Mouse (Mus musculus): ENCODE data around the gene Stox2.
A peak's percentile ranks its signal among the peaks of the same experiment; 100 is the strongest.

The Stox2 gene

DNA sequence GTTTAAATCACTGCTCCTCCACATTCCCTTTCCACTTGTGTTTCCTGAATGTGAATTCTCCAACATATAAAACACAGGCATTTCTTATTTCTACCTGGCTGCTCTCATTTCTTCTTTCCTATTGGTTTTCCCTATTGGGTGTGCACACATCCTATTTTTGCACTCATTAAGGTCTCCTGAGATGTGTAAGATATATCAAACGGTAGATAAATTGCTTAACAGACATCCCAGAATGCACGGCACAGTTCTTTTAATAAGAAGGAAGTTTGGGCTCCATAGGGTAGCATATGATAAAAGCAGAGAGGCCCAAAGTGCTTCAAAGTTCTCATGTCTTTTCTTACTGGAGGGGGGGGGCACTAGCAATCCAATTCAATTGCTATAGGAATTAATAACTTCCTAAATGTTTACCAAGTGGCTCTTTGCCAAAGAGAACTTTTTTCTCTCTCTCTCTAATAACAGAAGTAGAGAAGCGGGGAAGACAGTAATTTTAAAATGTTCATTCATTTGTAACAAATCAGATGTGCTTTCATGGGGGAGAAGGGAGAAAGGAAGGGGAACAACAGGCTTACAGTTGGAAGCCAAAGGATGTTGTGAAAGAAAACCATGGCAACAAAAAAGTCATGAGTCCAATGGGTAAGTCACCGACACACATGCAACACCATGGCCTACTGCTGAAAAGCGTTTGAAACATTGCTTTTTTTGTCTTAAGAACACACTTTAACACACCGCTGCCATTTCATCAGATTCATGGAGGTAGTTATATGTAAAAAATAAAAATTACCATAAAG is 263.2 kb downstream of the Stox2 start:
- DNase-seq (ENCODE audit: low read depth, low spot score): no peak

DNA sequence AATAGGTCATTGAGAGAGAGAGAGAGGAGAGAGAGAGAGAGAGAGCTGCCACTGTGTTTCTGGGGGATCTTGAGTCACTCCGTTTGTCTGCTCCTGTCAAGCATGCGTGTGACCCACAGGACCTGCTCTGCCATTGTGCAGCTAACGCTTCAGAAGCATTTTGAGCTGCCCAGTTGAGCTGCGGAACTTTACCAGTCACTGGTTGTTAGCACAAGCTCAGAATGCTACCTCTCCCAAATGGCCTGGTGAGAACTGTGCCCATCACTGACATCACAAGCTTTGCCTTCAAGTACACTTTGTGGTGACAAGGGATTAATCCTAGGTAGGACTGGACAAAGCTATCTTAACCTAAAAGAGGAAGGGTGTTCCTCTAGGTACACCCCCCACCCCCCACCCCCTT is 263.9 kb downstream of the Stox2 start:
- no peak for DNase-seq (ENCODE audit: low read depth, low spot score)

DNA sequence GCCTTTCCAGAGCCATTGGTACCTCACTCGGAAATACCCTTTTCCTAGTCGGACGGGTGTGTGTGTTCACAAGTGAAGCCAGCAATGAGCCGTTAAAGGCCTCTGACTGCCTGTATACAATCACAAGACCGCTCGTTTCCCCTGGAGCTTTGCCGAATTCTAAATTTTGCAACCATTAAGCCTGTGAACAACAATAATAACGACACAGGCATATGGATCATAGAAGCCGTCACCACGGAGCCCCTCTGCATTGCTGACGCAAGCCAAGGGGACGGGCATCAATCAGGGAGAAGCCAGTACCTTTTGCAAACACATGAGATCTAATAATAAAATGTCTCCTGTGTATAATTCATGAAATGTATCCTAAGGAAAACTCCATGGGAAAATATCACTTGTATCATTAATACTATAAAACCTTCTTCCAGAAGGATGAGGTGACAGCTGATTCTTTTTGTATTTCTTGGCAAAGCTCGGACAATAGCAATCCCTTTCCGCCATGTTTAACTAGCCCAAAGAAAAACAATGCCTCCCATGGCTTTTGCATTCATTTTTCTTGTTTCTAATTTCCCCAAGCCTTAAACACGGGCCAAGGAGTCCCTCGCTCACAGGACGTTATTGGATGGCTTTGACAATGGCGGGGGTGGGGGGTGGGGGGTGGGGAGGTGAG is 265.0 kb downstream of the Stox2 start:
- DNase-seq (ENCODE audit: low read depth, low spot score): no peak

DNA sequence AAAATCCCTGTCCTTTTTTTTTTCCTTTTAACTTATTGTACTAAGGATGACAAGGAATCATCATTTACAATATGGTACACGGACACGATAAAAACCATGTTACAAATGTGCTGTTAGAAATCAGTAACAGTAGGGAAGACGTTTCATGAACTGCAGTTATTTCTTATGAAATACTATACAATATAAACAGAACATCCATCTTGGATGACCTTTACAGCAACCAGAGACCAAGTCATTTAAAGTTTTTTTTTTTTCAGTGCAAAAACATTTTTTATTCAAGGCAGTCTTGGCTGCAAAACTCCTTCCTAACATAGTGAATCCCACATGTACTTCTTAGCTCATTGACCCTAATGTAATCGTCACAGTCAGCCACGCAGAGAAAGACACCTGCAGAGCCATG is 266.0 kb downstream of the Stox2 start:
- no peak for DNase-seq (ENCODE audit: low read depth, low spot score)

- DNase-seq (ENCODE audit: low read depth, low spot score): no peak
Measured at GRCm38 (mm10) chr8:47178785-47179184, 267.4 kb downstream of the Stox2 start.

DNA sequence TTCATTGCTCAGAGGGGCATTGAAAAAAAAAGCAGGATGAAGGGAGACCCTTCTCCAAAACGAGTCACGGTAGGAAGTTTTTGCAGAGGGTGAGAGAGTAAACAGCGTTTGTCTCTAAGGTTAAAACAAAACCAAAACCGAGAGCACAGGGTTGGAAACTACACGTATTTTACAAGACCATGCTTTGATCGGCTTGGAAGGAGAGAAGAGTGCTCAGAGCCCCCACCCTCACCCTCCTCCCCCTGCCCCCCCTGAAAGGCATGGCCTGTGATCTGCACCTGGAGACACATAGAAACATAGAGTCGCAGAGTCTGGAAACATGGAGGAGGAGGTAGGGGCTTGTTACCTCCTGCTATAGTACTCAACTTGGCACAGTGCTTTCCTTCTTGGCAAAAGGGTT is 272.3 kb downstream of the Stox2 start:
- DNase-seq (ENCODE audit: low read depth, low spot score): peak; percentile 16

GRCm38 (mm10) chr8:47172848-47173247 is 273.3 kb downstream of the Stox2 start:
- DNase-seq (ENCODE audit: low read depth, low spot score): peak; percentile 9

GRCm38 (mm10) chr8:47160688-47161087 is 285.5 kb downstream of the Stox2 start:
- DNase-seq (ENCODE audit: low read depth, low spot score): no peak

- no peak for DNase-seq (ENCODE audit: low read depth, low spot score)
Measured at GRCm38 (mm10) chr8:47154521-47154920, 291.6 kb downstream of the Stox2 start.

DNA sequence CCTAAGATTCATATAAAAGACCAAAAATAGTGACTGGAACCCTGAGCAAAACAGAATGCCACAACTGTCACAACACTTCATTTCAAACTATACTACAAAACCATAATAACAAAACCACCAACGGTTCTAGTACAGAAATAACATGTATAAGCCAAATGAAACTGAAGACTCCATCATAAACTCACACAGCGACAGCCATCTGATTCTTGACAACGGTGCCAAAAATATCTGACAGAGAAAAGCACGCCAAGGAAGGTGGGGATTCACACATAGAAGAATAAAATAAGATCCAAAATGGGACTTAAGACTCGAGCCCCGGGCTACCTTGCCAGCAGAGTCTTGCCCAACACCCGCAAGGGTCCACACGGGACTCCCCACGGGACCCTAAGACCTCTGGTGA is 300.9 kb downstream of the Stox2 start:
- DNase-seq (ENCODE audit: low read depth, low spot score): no peak

DNA sequence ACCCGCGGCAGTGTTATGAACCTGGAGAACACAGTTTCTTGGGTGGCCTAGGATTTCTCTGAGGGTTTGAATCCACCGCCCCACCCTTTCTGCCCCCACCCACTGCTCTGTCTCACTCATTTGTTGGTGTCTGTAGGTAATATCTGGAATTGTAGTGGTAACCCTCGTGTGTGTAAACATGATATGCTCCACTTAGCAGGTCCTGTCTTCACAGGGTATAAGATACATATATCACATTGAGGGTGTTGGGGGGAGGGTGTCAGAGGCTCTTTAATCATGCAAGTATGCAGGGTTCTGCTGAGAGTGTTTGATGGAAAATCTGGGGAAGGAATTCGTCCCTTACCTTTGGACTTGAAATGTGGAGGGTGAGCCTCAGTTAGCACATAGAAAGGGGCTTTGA is 310.1 kb downstream of the Stox2 start:
- no peak for DNase-seq (ENCODE audit: low read depth, low spot score)

- DNase-seq (ENCODE audit: low read depth, low spot score): no peak
Measured at GRCm38 (mm10) chr8:47135586-47135985, 310.6 kb downstream of the Stox2 start.

DNA sequence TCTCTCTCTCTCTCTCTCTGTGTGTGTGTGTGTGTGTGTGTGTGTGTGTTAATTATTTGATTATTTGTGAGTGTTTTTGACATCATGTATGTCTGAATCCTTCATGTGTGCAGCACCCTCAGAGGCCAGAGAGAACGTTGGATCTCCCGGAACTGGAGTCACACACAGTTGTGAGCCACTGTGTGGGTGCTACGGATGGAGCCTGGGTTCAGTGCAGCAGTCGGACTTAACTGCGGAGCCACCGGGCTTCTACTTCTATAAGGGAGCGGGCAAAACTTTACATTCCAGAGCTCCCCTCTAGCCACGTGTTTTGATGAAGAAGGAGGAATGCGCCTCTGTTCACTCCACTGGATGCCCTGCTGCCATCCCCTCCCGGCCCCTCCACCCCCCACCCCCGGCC is 311.4 kb downstream of the Stox2 start:
- no peak for DNase-seq (ENCODE audit: low read depth, low spot score)

DNA sequence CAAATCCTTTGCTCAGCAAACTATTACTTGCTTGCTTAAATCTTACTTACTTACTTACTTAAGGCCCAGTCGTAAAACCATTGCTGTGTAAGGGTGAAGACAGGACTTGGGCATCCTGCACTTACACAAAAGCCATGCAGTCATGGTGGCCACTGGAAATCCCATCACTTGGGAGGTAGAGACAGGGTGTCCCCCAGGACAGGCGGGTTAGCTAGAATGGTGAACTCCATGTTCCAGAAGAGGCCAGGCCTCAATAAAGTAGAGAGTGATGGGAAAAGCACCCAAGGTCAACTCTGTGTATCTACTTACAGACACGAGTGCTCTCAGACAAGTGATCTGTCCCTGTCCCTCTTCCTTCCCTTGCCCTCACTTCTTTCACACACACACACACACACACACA is 312.8 kb downstream of the Stox2 start:
- no peak for DNase-seq (ENCODE audit: low read depth, low spot score)

All from CD4-positive, CD25-positive, alpha-beta regulatory T cell, adult 2 months (primary cell).